Mouse (Mus musculus): ENCODE results near the gene Gm7298. TPM values are rescaled to one million over a fixed set of nuclear protein-coding genes. Genes with fewer than 3 reads are reported as not detected.

The Gm7298 gene
- not detected for total RNA-seq (2023)

DNA sequence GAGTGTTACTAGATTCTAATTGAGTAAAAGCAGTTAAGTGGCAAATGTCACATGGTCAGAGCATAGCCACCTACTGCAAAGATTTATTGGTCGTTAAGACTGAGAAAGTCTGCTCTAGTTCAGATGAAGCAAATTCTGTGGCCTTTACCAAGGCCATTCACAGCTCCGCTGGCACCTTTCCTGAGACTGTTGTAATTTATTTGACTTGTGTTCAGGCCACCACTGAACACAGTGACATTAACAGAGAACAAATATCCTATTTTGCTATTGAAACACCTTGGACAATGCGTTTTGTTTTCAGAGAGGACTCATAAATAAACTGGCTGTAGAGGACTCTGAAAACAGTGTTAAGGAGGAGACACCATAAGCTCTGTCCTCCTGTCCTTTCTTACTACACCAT lies at the start of gene Gm7298:
Gene Gm7298 (plus strand): TSS at position 301 of the 400 bp plus-strand sequence.

DNA sequence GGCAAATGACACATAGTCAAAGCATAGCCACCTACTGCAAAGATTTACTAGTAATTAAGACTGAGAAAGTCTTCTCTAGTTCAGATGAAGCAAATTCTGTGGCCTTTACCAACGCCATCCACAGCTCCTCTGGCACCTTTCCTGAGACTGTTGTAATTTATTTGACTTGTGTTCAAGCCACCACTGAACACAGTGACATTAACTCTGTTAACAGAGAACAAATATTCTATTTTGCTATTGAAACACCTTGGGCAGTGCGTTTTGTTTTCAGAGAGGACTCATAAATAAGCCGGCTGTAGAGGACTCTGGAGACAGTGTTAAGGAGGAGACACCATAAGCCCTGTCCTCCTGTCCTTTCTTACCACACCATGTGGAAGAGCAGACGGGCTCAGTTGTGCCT lies 105.5 kb downstream of the Gm7298 start, which contains the start of gene Mug1:
Gene Mug1 (plus strand): TSS at position 271 of the 400 bp plus-strand sequence.

Other genes with a start within 250 kb of the Gm7298 start
- not detected for gene A2m, start 97.6 kb upstream of the Gm7298 start, total RNA-seq (2023)
- not detected for gene Mug1, start 105.6 kb downstream of the Gm7298 start, total RNA-seq (2023)